Mouse (Mus musculus) lung, adult 2 months (tissue): ENCODE results near the gene Ctsl. TPM values are rescaled to one million over a fixed set of nuclear protein-coding genes. Genes with fewer than 3 reads are reported as not detected.

ENCODE experiments used
- DNase-seq: peaks from one replicate; pipeline ENCODE4 v3.0.0; 2022
- H3K4me1 ChIP-seq: fragments of 200-500 bp; 2 replicates; pipeline ENCODE4 v1.6.1; 2011; ENCODE audit warnings: low read length; ENCODE audit not compliant: control insufficient read depth, insufficient read depth
- H3K4me3 ChIP-seq: fragments of 200-500 bp; replicated peaks from 2 replicates; pipeline ENCODE3; 2011; ENCODE audit warnings: low read depth, mild to moderate bottlenecking, control low read depth, low read length; ENCODE audit errors: extremely low read depth
- CTCF ChIP-seq: fragments of 200-500 bp; IDR thresholded peaks from 2 replicates; pipeline ENCODE4 v1.5.1; 2011; ENCODE audit warnings: mild to moderate bottlenecking, low read length, control low read depth; ENCODE audit not compliant: insufficient read depth
- POLR2A ChIP-seq: fragments of 200-500 bp; IDR thresholded peaks from 2 replicates; pipeline ENCODE4 v1.6.1; 2011; ENCODE audit warnings: low read depth, mild to moderate bottlenecking, control low read depth, low read length, borderline replicate concordance; ENCODE audit errors: extremely low read depth
- WGBS: fragments of 180-500 bp; shearing (Covaris S2); methylation state at CpG from one replicate; pipeline ENCODE4 v1.1.7; 2018; 5-methylcytosine and 5-hydroxymethylcytosine counted together
- polyA plus RNA-seq: library from polyadenylated mRNA; depleted of rRNA; stranded (reverse); fragments of >200 nt; gene quantifications from 2 replicates; pipeline ENCODE4 v1.2.3, GENCODE M21; 2012

Gene Ctsl
- polyA plus RNA-seq, 1 experiment = 98.1 TPM

GRCm38 (mm10) chr13:64380251-64380650 is 9.6 kb upstream of the Ctsl start:
- TF ChIP-seq CTCF = no peak
- TF ChIP-seq POLR2A = no peak
- Histone ChIP-seq H3K4me1 (no peaks in the 10 kb centered on the region), H3K4me3 (no peak overlapping the region)
- no peak for DNase-seq
- WGBS = 77% methylated on average over 2 of the region's 2 CpGs

GRCm38 (mm10) chr13:64378601-64379000 is 7.9 kb upstream of the Ctsl start:
- Histone ChIP-seq H3K4me1 (no peaks in the 10 kb centered on the region), H3K4me3 (no peak overlapping the region)
- 79% methylated on average over 4 of the region's 4 CpGs for WGBS
- no peak for DNase-seq
- TF ChIP-seq POLR2A (no peak), CTCF (no peak)

- TF ChIP-seq CTCF = no peak
- no peak for TF ChIP-seq POLR2A
- 85% methylated on average over 2 of the region's 2 CpGs for WGBS
- H3K4me3 ChIP-seq = no peak overlapping the region
- H3K4me1 ChIP-seq = no peaks in the 10 kb centered on the region
- no peak for DNase-seq
Measured at GRCm38 (mm10) chr13:64376472-64376871, 5.8 kb upstream of the Ctsl start.

- TF ChIP-seq CTCF (no peak), POLR2A (no peak)
- no peak overlapping the region for H3K4me3 ChIP-seq
Measured at GRCm38 (mm10) chr13:64375160-64375559, 4.5 kb upstream of the Ctsl start.

GRCm38 (mm10) chr13:64373695-64374094 is 3.0 kb upstream of the Ctsl start:
- TF ChIP-seq CTCF (no peak), POLR2A (no peak)
- WGBS = 3% methylated on average over 1 of the region's 1 CpGs
- DNase-seq = peak; percentile 27
- Histone ChIP-seq H3K4me3 (no peak overlapping the region), H3K4me1 (peaks cover 5% of the 10 kb centered on the region; the same call in 1 of the 2 replicates)

More at GRCm38 (mm10) chr13:64375160-64375559, 4.5 kb upstream of the Ctsl start:
- H3K4me1 ChIP-seq = no peaks in the 10 kb centered on the region
- 41% methylated on average over 7 of the region's 7 CpGs for WGBS
- no peak for DNase-seq

GRCm38 (mm10) chr13:64369805-64370172 is 901 bp downstream of the Ctsl start:
- DNase-seq = no peak
- TF ChIP-seq POLR2A (no peak; the same call in 1 of the 2 replicates), CTCF (no peak)
- under 1% methylated on average over 29 of the region's 29 CpGs for WGBS
- H3K4me1 ChIP-seq = peaks cover 6% of the 10 kb centered on the region; the same call in 1 of the 2 replicates
- H3K4me3 ChIP-seq = peak overlapping the region; percentile 61

GRCm38 (mm10) chr13:64368596-64368995 is 2.1 kb downstream of the Ctsl start:
- no peak for DNase-seq
- WGBS = 98% methylated on average over 1 of the region's 1 CpGs
- TF ChIP-seq CTCF = no peak
- no peak for TF ChIP-seq POLR2A
- H3K4me1 ChIP-seq = peaks cover 6% of the 10 kb centered on the region; the same call in 1 of the 2 replicates
- peak overlapping the region; percentile 26 for H3K4me3 ChIP-seq

GRCm38 (mm10) chr13:64367615-64368014 is 3.1 kb downstream of the Ctsl start:
- no peak overlapping the region for H3K4me3 ChIP-seq
- TF ChIP-seq CTCF (no peak), POLR2A (no peak)
- WGBS = 91% methylated on average over 5 of the region's 5 CpGs
- no peak for DNase-seq
- H3K4me1 ChIP-seq = peaks cover 6% of the 10 kb centered on the region; the same call in 1 of the 2 replicates

GRCm38 (mm10) chr13:64365326-64365725 is 5.4 kb downstream of the Ctsl start:
- no peak for DNase-seq
- Histone ChIP-seq H3K4me1 (peaks cover 6% of the 10 kb centered on the region; the same call in 1 of the 2 replicates), H3K4me3 (no peak overlapping the region)
- TF ChIP-seq CTCF = no peak
- TF ChIP-seq POLR2A = no peak

GRCm38 (mm10) chr13:64364258-64364657 is 6.4 kb downstream of the Ctsl start:
- Histone ChIP-seq H3K4me1 (peaks cover 6% of the 10 kb centered on the region; the same call in 1 of the 2 replicates), H3K4me3 (no peak overlapping the region)
- DNase-seq = peak; percentile 16
- 59% methylated on average over 2 of the region's 2 CpGs for WGBS
- TF ChIP-seq CTCF = peak; percentile 55
- no peak for TF ChIP-seq POLR2A
